Mouse (Mus musculus) heart, postnatal 25 days (tissue): ENCODE measurements at regions not wholly inside any gene's neighbourhood (a gene's known extent, or its start where the extent isn't known, plus 50 kb on each side); places are given as distances from the start of the nearest gene placed in this dataset.
A peak's percentile ranks its signal among the peaks of the same experiment; 100 is the strongest.
"Not testable (repeated sequence)": the region's sequence is repeated elsewhere in the genome, so short reads cannot be mapped to it uniquely, and the experiment has no call there.

ENCODE experiments used
- DNase-seq: peaks from one replicate; pipeline ENCODE4 v3.0.0; 2022; ENCODE audit warnings: low spot score
- intact Hi-C: fragments of 180-260 bp; cut with DNase I; formaldehyde crosslinking; loops from one replicate; pipeline ENCODE4 v1.15.1; 2025

- no peak for DNase-seq
- intact Hi-C loops = no loop called here
Measured at GRCm38 (mm10) chr9:90618154-90618553, 347.6 kb upstream of the Tbc1d2b start.

GRCm38 (mm10) chr9:90597894-90598293 lies 327.3 kb upstream of the Tbc1d2b start:
- intact Hi-C loops = no loop called here
- no peak for DNase-seq

GRCm38 (mm10) chr9:90556742-90557141 lies 286.1 kb upstream of the Tbc1d2b start:
- intact Hi-C loops = no loop called here
- DNase-seq = no peak

- DNase-seq = no peak
- intact Hi-C loops = no loop called here
Measured at GRCm38 (mm10) chr9:90556216-90556615, 285.6 kb upstream of the Tbc1d2b start.

- intact Hi-C loops = no loop called here
- DNase-seq = no peak
Measured at GRCm38 (mm10) chr9:90547931-90548330, 277.3 kb upstream of the Tbc1d2b start.

- DNase-seq = no peak
- intact Hi-C loops = no loop called here
Measured at GRCm38 (mm10) chr9:90546720-90547119, 276.1 kb upstream of the Tbc1d2b start.

- intact Hi-C loops = not testable (repeated sequence)
- DNase-seq = peak; percentile 6
Measured at GRCm38 (mm10) chr9:90537683-90538082, 267.1 kb upstream of the Tbc1d2b start.

GRCm38 (mm10) chr9:90533372-90533771 lies 262.8 kb upstream of the Tbc1d2b start:
- intact Hi-C loops = no loop called here

GRCm38 (mm10) chr9:90521186-90521585 lies 250.6 kb upstream of the Tbc1d2b start:
- DNase-seq = no peak
- intact Hi-C loops = no loop called here

More at GRCm38 (mm10) chr9:90533372-90533771, 262.8 kb upstream of the Tbc1d2b start:
- DNase-seq = no peak

- DNase-seq = no peak
- intact Hi-C loops = no loop called here
Measured at GRCm38 (mm10) chr9:90494888-90495287, 224.3 kb upstream of the Tbc1d2b start.

- intact Hi-C loops = no loop called here
- no peak for DNase-seq
Measured at GRCm38 (mm10) chr9:90490561-90491152, 220.1 kb upstream of the Tbc1d2b start.

GRCm38 (mm10) chr9:90450579-90450978 lies 180.0 kb upstream of the Tbc1d2b start:
- no peak for DNase-seq
- intact Hi-C loops = no loop called here

- intact Hi-C loops = loop anchor here (1.0 kb wide), 1 partner anchor 241 kb away; no protein-coding TSS in a partner anchor
Measured at GRCm38 (mm10) chr9:90446957-90447356, 176.4 kb upstream of the Tbc1d2b start.

GRCm38 (mm10) chr9:90434902-90435301 lies 164.3 kb upstream of the Tbc1d2b start:
- intact Hi-C loops = no loop called here

More at GRCm38 (mm10) chr9:90446957-90447356, 176.4 kb upstream of the Tbc1d2b start:
- no peak for DNase-seq

GRCm38 (mm10) chr9:90430898-90431297 lies 160.3 kb upstream of the Tbc1d2b start:
- no peak for DNase-seq
- intact Hi-C loops = no loop called here

More at GRCm38 (mm10) chr9:90434902-90435301, 164.3 kb upstream of the Tbc1d2b start:
- DNase-seq = no peak

GRCm38 (mm10) chr9:90421662-90422061 lies 151.1 kb upstream of the Tbc1d2b start:
- no peak for DNase-seq
- intact Hi-C loops = no loop called here

GRCm38 (mm10) chr9:90419762-90420541 lies 149.3 kb upstream of the Tbc1d2b start:
- intact Hi-C loops = no loop called here
- DNase-seq = no peak

GRCm38 (mm10) chr9:90408789-90409188 lies 138.2 kb upstream of the Tbc1d2b start:
- DNase-seq = no peak
- intact Hi-C loops = loop anchor here (1.0 kb wide), 1 partner anchor 202 kb away; no protein-coding TSS in a partner anchor

GRCm38 (mm10) chr9:90407573-90407972 lies 137.0 kb upstream of the Tbc1d2b start:
- intact Hi-C loops = no loop called here

GRCm38 (mm10) chr9:90388401-90388800 lies 117.8 kb upstream of the Tbc1d2b start:
- intact Hi-C loops = no loop called here
- DNase-seq = no peak

More at GRCm38 (mm10) chr9:90407573-90407972, 137.0 kb upstream of the Tbc1d2b start:
- no peak for DNase-seq

GRCm38 (mm10) chr9:90385047-90385446 lies 114.4 kb upstream of the Tbc1d2b start:
- intact Hi-C loops = no loop called here
- DNase-seq = no peak
